Mouse (Mus musculus): ENCODE results near the gene Troap.

DNA sequence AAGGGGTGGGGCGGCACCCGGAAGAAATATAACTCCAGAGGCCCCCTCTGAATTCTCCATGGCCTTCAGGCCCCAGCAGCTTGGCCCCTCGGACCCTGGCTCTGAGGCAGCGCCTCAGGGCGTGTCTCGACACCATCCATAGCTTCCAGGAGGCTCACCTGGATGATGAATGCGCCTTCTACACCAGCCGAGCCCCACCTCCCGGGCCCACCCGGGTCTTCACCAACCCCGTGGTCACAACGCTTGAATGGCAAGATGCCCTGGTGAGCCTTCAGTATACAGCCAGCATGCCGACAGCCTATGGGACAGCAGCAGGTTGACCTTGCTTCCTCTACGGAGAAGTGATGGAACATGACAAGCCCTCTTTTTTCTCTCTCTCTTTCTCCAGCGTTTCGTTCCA, 8.5 kb downstream of the Troap start:
- TF ChIP-seq CTCF (conservative IDR thresholded peaks at IDR 0.05; ENCODE audit: low read length) = no peak
- TF ChIP-seq NANOG (IDR thresholded peaks at IDR 0.05; ENCODE audit: borderline replicate concordance, low read length) = no peak

Measured in E14TG2a.4 (cell line).